In the genomic region with DNA sequence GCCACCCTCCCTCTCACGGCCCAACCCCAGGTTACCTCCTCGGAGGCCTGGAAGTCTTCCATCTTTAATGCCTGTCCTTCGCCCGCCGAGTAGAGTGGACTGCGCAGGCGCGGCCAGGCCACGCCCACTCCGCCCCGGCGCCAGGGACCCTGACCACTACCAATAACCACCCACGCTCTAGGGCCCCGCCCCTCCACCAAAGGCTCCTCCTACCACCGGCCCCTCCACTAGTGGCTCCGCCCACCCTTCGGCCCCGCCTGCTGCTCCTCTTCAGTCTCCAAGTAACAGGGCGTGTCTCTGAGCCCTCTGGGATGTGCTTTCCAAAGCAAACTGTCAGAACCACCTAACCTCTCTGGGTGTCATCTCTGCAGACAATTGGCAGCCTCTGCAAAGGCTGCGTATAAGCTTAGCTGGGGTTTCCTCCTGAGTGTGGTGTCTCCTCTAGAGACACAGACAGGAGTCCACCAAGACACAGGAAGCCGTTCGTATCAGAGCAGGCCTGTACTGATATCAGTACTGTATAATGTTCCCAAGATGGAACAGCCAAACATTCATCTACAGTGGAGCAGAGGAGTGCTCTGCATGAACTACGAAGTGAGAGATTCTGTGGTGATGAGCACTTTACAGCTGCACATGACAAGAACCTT, we compare ENCODE assay signal across 8 mouse cellular contexts. TPM values are rescaled to one million over a fixed set of nuclear protein-coding genes. Genes with fewer than 3 reads are reported as not detected.
DNase-seq lines count a peak whose midpoint lies in the region; ATAC-seq and TF ChIP-seq lines count a peak whose summit lies in the region.
"Not testable (repeated sequence)": the region's sequence is repeated elsewhere in the genome, so short reads cannot be mapped to it uniquely, and the experiment has no call there.

A gene (minus strand): TSS at position 162 of the 647 bp plus-strand sequence.

- peak; percentile 58 for DNase-seq in c-Kit-positive CD71-positive TER-119-negative erythroid progenitor cells, embryonic 14.5 days (ENCODE audit: low read depth)
- peak; percentile 98 for DNase-seq in forebrain, embryonic 11.5 days (ENCODE audit: low spot score)
- peak; percentile 97 to 99 for DNase-seq in kidney, postnatal 36 days
- DNase-seq in liver, embryonic 14.5 days (ENCODE audit: low read depth in 3 of 3, low spot score in 3 of 3) = peak; percentile 73 to 84 (median 78)
- peak; percentile 97 for DNase-seq in neural tube, embryonic 10.5 days (ENCODE audit: extremely low spot score, low spot score)

- H3K36me3 ChIP-seq in E14TG2a.4 (ENCODE audit: insufficient read depth, low read length); forebrain, embryonic 11.5 days (ENCODE audit: control insufficient read depth, insufficient read depth, low read length); heart, embryonic 16.5 days (ENCODE audit: control insufficient read depth, insufficient read depth); liver, embryonic 14.5 days (replicated peaks; ENCODE audit: control insufficient read depth, insufficient read depth, low read depth); stomach, embryonic 15.5 days: not testable (repeated sequence)

- H3K9ac ChIP-seq in forebrain, embryonic 11.5 days (ENCODE audit: low read length) = peak within 1 kb of the TSS; percentile 39; the same call in 1 of the 2 replicates
- peak within 1 kb of the TSS; percentile 59; the same call in 1 of the 2 replicates for H3K9ac ChIP-seq in heart, embryonic 16.5 days (ENCODE audit: low read length)
- H3K9ac ChIP-seq in liver, embryonic 14.5 days (replicated peaks) = peak within 1 kb of the TSS; percentile 43
- H3K9ac ChIP-seq in stomach, embryonic 15.5 days = not testable (repeated sequence)

- not testable (repeated sequence) for TF ChIP-seq CTCF in E14TG2a.4 (conservative IDR thresholded peaks at IDR 0.05; ENCODE audit: low read length); liver, embryonic 14.5 days (IDR thresholded peaks at IDR 0.05; ENCODE audit: low read depth)

- WGBS in forebrain, embryonic 11.5 days = 11% methylated on average over 22 of the region's 23 CpGs
- WGBS in heart, embryonic 16.5 days = 7% methylated on average over 23 of the region's 23 CpGs
- 5% methylated on average over 22 of the region's 23 CpGs for WGBS in liver, embryonic 14.5 days (ENCODE audit: insufficient replicate concordance)
- 7% methylated on average over 23 of the region's 23 CpGs for whole genome bisulfite sequencing in stomach, embryonic 15.5 days

- H3K4me1 ChIP-seq in E14TG2a.4 (replicated peaks; ENCODE audit: low read depth, low read length); forebrain, embryonic 11.5 days (replicated peaks; ENCODE audit: control insufficient read depth, insufficient read depth, low read length); heart, embryonic 16.5 days (ENCODE audit: control insufficient read depth, insufficient read depth, low read length); liver, embryonic 14.5 days (replicated peaks; ENCODE audit: control insufficient read depth in 2 of 2, insufficient read depth in 2 of 2, low read length in 1 of 2); stomach, embryonic 15.5 days: not testable (repeated sequence)

- not testable (repeated sequence) for H3K9me3 ChIP-seq in E14TG2a.4 (ENCODE audit: low read length); forebrain, embryonic 11.5 days (ENCODE audit: control insufficient read depth, low read length); heart, embryonic 16.5 days (replicated peaks; ENCODE audit: control insufficient read depth, low read length); liver, embryonic 14.5 days (ENCODE audit: control insufficient read depth, low read length); stomach, embryonic 15.5 days

- ATAC-seq in forebrain, embryonic 11.5 days (replicated peaks; ENCODE audit: low FRiP score) = peak; percentile 95
- peak; percentile 96 for ATAC-seq in heart, embryonic 16.5 days (replicated peaks; ENCODE audit: extremely low read depth, insufficient read depth, low FRiP score)
- peak; percentile 94 for ATAC-seq in liver, embryonic 14.5 days (ENCODE audit: insufficient read depth)
- peak; percentile 90 for ATAC-seq in stomach, embryonic 15.5 days (ENCODE audit: insufficient read depth, low FRiP score, low read depth)

- not testable (repeated sequence) for TF ChIP-seq EP300 in liver, embryonic 14.5 days (IDR thresholded peaks at IDR 0.05; ENCODE audit: low read depth)

- peak within 1 kb of the TSS; percentile 46 for H3K4me2 ChIP-seq in forebrain, embryonic 11.5 days (ENCODE audit: low read depth, low read length, severe bottlenecking)
- H3K4me2 ChIP-seq in heart, embryonic 16.5 days (ENCODE audit: low read depth, low read length) = peak within 1 kb of the TSS; percentile 68
- H3K4me2 ChIP-seq in liver, embryonic 14.5 days (ENCODE audit: low read depth) = peak within 1 kb of the TSS; percentile 63
- peak within 1 kb of the TSS; percentile 67 for H3K4me2 ChIP-seq in stomach, embryonic 15.5 days

- not testable (repeated sequence) for H3K27me3 ChIP-seq in E14TG2a.4 (ENCODE audit: insufficient read depth, low read length); forebrain, embryonic 11.5 days (ENCODE audit: control insufficient read depth, insufficient read depth, low read length); heart, embryonic 16.5 days (ENCODE audit: control insufficient read depth, insufficient read depth, low read length); liver, embryonic 14.5 days (ENCODE audit: control insufficient read depth, insufficient read depth, low read length); stomach, embryonic 15.5 days (replicated peaks)

- H3K27ac ChIP-seq in forebrain, embryonic 11.5 days (ENCODE audit: low read depth, low read length); heart, embryonic 16.5 days (ENCODE audit: low read length); liver, embryonic 14.5 days; stomach, embryonic 15.5 days: not testable (repeated sequence)

- peak within 1 kb of the TSS; percentile 69 for H3K4me3 ChIP-seq in E14TG2a.4 (replicated peaks; ENCODE audit: low read length)
- peak within 1 kb of the TSS; percentile 32 for H3K4me3 ChIP-seq in forebrain, embryonic 11.5 days (ENCODE audit: low read depth, low read length)
- H3K4me3 ChIP-seq in heart, embryonic 16.5 days (ENCODE audit: low read length) = peak within 1 kb of the TSS; percentile 54
- peak within 1 kb of the TSS; percentile 56 to 59 for H3K4me3 ChIP-seq in liver, embryonic 14.5 days (ENCODE audit: insufficient read depth in 1 of 2, low read depth in 2 of 2, low read length in 2 of 2)
- peak within 1 kb of the TSS; percentile 43 for H3K4me3 ChIP-seq in stomach, embryonic 15.5 days (replicated peaks)

RNA-seq across cellular contexts. Expression of the gene that starts here (rescaled TPM):
- polyA plus RNA-seq in forebrain, embryonic 11.5 days (2014; fragmentation: Nextera tagmentation; extraction: Ambion mirVana) = 28.7 and 29.1 TPM in 2 replicates
- polyA plus RNA-seq in heart, embryonic 16.5 days (2015; fragmentation: Nextera tagmentation; extraction: Ambion mirVana) = 11.5 and 13.0 TPM in 2 replicates
- 6.5 and 7.2 TPM in 2 replicates for polyA plus RNA-seq in liver, embryonic 14.5 days (2012; rRNA removed)
- polyA plus RNA-seq in liver, embryonic 14.5 days (2014; fragmentation: Nextera tagmentation; extraction: Ambion mirVana) = 6.0 and 6.4 TPM in 2 replicates
- 13.6 and 16.0 TPM in 2 replicates for polyA plus RNA-seq in stomach, embryonic 15.5 days (2015; fragmentation: Nextera tagmentation; extraction: Ambion mirVana)
